Mouse (Mus musculus): Measurements from ENCODE around the gene AU022252. TPM values are rescaled to one million over a fixed set of nuclear protein-coding genes. Genes with fewer than 3 reads are reported as not detected.
A peak's percentile ranks its signal among the peaks of the same experiment; 100 is the strongest.

AU022252 gene
- polyA plus RNA-seq, 1 experiment from 2014 or later, result 34.4 TPM

DNA sequence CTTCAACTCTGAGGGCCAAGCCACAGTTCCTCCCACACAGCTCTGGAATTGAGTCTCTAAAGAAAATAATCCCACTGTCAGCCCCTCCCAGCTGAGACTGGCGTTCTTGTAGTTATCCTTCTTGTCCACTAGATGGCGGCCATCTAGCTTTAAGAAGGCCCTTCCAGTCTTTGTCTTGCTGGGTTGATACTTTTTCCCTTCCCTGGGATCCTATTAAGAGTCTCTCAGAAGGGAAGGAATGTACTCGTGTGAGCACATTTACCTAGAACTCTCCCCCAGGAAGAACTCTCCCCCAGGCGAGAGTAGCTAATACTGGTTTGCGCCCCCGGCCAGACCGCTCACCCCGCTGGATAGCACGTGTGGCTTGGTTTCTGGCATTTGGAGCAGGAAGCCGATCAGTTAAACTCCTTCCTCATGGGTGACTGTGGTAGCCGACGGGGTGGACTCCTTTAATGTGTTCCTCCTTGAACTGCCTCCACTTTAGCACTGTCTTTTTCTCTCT lies 6.7 kb upstream of the AU022252 start:
- Histone ChIP-seq H3K9ac (replicated peaks) (0 out of 2 replicates have a peak overlapping the region, but pooled peaks have one; percentile 28), H3K36me3 (peaks cover 29% of the 10 kb centered on the region), H3K27ac (replicated peaks) (peak overlapping the region; percentile 63), H3K4me3 (no peak overlapping the region), H3K9me3 (no peaks in the 10 kb centered on the region), H3K4me1 (0 out of 2 replicates have a peak, but pooled peaks cover 6% of the 10 kb centered on the region), H3K27me3 (no peaks in the 10 kb centered on the region), H3K4me2 (replicated peaks) (no peak overlapping the region)
- 45% methylated on average over 12 of the region's 12 CpGs for WGBS
- peak; percentile 67 for ATAC-seq (ENCODE audit: low FRiP score, low read depth)

DNA sequence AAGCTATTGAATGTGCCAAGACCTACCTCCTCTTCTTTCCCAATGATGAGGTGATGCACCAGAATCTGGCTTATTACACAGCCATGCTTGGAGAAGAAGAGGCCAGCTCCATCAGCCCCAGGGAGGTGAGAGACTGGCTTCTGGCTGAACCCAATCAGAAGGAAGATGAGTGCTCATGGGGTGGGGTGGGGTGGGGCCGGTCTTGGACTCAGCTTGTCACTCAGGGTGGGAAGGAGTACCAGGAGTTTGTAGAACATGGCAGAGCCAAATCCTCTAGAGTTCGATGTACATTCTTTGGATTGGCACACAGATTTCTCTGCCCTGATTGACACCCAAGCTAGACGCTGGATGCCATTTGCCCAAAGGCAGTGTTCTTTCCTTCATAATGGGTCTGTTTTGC lies 6.1 kb upstream of the AU022252 start:
- H3K27ac ChIP-seq (replicated peaks), result no peak overlapping the region

DNA sequence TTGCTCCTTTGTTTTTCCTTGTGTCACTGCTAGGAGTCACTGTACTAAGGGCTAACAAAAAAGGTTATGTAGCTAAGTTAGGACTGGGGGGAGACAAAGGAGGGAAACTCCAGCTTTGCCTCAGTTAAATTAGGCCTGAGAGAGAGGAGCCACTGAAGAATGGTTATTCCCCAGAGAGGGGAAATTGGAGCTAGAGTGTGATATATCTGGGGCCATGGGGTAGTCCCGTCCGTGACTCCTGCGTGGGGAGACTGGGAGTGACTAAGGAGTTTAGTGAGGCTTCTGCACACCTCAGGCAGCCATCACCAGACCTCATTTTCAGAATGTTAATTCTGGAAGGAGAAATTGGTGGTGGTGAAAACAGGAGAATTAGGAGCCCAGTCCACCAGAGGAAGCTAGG lies 1.8 kb upstream of the AU022252 start:
- 83% methylated on average over 3 of the region's 3 CpGs for WGBS
- Histone ChIP-seq H3K4me1 (peaks cover 17% of the 10 kb centered on the region), H3K4me3 (peak overlapping the region; percentile 81; the same call in 1 of the 2 replicates), H3K36me3 (no peaks in the 10 kb centered on the region), H3K9me3 (no peaks in the 10 kb centered on the region), H3K27me3 (no peaks in the 10 kb centered on the region), H3K27ac (replicated peaks) (no peak overlapping the region), H3K9ac (replicated peaks) (no peak overlapping the region), H3K4me2 (replicated peaks) (peak overlapping the region; percentile 87)
- no peak for ATAC-seq (ENCODE audit: low FRiP score, low read depth)

More for the DNA sequence above, 6.1 kb upstream of the AU022252 start:
- Histone ChIP-seq H3K9me3 (no peaks in the 10 kb centered on the region), H3K36me3 (peaks cover 24% of the 10 kb centered on the region), H3K27me3 (no peaks in the 10 kb centered on the region), H3K4me1 (0 out of 2 replicates have a peak, but pooled peaks cover 10% of the 10 kb centered on the region), H3K4me2 (replicated peaks) (no peak overlapping the region), H3K9ac (replicated peaks) (no peak overlapping the region), H3K4me3 (no peak overlapping the region)
- ATAC-seq (ENCODE audit: low FRiP score, low read depth), result no peak
- WGBS, result 82% methylated on average over 3 of the region's 3 CpGs

DNA sequence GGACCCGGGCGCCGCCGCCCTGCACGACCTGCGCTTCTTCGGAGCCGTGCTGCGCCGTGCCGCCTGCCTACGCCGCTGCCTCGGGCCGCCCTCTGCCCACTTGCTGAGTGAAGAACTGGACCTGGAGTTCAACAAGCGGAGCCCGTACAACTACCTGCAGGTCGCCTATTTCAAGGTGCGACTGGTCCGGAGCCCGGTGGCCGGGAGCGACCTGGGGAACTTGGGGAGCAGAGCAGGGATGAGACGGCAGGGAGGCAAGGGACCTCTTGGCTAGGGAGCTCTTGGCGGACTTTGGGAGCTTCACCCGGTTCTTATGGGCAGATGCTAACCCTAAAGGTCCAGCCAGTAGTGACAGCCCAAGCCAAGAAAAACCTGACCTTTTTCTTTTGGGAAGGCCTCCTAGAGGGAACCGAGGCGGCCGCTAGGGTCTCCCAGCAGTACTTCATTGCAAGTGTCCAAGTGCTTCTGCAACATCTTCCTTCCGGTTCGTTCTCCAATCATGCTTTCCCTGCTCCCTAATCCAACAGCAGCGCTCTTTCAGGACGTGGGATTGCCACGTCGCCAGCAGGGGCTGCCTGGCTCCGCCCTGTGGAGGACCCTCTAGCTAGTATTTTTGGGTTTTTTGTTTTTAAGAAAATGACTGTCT lies 867 bp upstream of the AU022252 start:
- H3K27me3 ChIP-seq, result no peaks in the 10 kb centered on the region
- WGBS, result under 1% methylated on average over 36 of the region's 36 CpGs

DNA sequence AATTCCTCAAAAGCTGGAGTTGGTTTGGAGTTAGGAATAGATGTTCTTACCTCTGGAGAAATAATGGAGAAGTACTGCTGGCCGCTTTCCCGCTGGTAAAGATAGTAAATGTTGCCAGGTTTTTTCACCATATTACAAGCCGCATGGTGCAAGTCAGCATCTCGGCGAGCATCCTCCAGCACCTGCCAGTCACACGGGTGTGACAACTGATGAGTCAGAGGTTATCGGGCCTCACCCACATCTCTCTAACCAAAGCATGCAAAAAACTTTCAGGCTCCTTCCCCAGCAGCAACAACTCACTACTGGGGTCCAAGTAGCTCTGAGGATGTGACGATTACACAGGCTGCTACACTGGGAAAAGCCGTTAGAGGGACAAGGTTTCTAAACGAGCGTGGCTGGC lies 5.8 kb downstream of the AU022252 start:
- H3K36me3 ChIP-seq, result peaks cover 48% of the 10 kb centered on the region
- H3K4me1 ChIP-seq, result peaks cover 5% of the 10 kb centered on the region
- H3K9ac ChIP-seq (replicated peaks), result no peak overlapping the region
- no peak overlapping the region for H3K27ac ChIP-seq (replicated peaks)
- no peaks in the 10 kb centered on the region for H3K27me3 ChIP-seq
- H3K4me3 ChIP-seq, result no peak overlapping the region
- no peak for ATAC-seq (ENCODE audit: low FRiP score, low read depth)
- 94% methylated on average over 11 of the region's 11 CpGs for WGBS
- no peaks in the 10 kb centered on the region for H3K9me3 ChIP-seq
- H3K4me2 ChIP-seq (replicated peaks), result no peak overlapping the region

More for the DNA sequence above, 867 bp upstream of the AU022252 start:
- Histone ChIP-seq H3K4me1 (peaks cover 16% of the 10 kb centered on the region), H3K36me3 (peaks cover 2% of the 10 kb centered on the region), H3K9ac (replicated peaks) (peak overlapping the region; percentile 73), H3K4me3 (peak overlapping the region; percentile 81), H3K27ac (replicated peaks) (peak overlapping the region; percentile 21; the same call in 1 of the 2 replicates), H3K4me2 (replicated peaks) (peak overlapping the region; percentile 87), H3K9me3 (no peaks in the 10 kb centered on the region)
- ATAC-seq (ENCODE audit: low FRiP score, low read depth), result peak; percentile 13; the same call in 1 of the 2 replicates

DNA sequence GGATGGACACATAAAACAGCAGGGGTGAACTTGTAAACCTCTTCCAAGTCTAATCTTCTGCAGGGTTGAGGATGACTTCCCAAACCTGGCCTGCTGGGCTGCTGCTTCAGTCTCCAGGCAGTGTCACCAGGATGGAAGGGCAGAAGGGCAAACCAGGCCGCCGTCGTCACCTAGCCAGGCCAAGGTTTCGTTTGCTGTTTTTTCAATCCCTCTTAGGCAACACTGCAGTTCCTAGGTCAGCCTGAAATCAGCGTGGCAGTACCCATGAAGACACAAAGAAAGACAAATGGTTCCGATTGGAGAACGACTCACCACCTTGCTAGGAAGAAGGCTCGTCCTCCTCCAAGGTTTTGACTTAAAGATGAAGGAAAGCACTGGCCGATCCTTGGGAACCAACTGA lies 6.8 kb downstream of the AU022252 start:
- Histone ChIP-seq H3K36me3 (peaks cover 48% of the 10 kb centered on the region), H3K27ac (replicated peaks) (no peak overlapping the region), H3K27me3 (no peaks in the 10 kb centered on the region), H3K9me3 (no peaks in the 10 kb centered on the region), H3K4me1 (no peaks in the 10 kb centered on the region), H3K4me2 (replicated peaks) (no peak overlapping the region), H3K9ac (replicated peaks) (no peak overlapping the region), H3K4me3 (no peak overlapping the region)
- ATAC-seq (ENCODE audit: low FRiP score, low read depth), result no peak
- 96% methylated on average over 9 of the region's 9 CpGs for WGBS

DNA sequence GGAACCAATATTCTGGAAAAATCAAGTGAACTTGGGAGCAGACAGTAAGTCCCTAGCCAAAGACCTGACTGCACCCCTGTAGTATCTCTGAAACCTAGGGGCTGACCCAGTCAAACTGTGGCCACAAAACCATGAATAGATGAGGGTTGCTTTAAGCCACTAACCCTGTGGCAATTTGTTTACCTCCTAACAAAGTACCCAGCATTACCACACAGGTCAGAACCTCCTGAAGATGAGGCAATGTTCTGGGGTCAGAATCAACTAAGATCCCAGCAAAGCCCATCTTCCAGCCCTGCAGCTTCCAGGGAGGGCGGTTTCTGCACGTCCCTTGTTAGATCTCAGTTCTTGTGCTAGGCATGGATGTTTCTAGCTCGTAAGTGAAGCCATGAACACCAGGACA lies 8.0 kb downstream of the AU022252 start:
- Histone ChIP-seq H3K4me2 (replicated peaks) (no peak overlapping the region), H3K36me3 (peaks cover 48% of the 10 kb centered on the region), H3K4me1 (no peaks in the 10 kb centered on the region), H3K27ac (replicated peaks) (no peak overlapping the region), H3K9me3 (no peaks in the 10 kb centered on the region), H3K27me3 (no peaks in the 10 kb centered on the region), H3K9ac (replicated peaks) (no peak overlapping the region), H3K4me3 (no peak overlapping the region)
- ATAC-seq (ENCODE audit: low FRiP score, low read depth), result no peak
- WGBS, result 94% methylated on average over 3 of the region's 3 CpGs

DNA sequence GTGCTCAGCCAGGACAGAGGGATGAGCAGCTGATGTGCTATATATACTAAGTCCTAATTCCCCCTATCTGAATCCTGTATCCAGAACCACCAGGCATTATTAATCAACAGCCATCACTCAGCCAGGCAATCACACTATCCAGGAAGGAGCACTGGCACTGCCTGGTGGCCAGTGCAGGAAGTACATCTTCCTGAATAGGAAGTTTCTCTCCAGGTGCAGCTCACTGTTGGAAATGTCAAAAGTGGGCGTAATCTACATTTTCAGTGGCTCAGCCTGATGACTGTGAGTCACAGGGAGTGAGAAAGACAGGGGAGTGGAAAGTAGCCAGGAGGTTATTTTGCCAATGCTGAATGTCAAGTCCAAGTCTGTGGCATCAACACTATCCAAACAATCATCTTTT lies 8.8 kb downstream of the AU022252 start:
- Histone ChIP-seq H3K9me3 (no peaks in the 10 kb centered on the region), H3K27ac (replicated peaks) (no peak overlapping the region), H3K27me3 (no peaks in the 10 kb centered on the region), H3K4me2 (replicated peaks) (no peak overlapping the region), H3K9ac (replicated peaks) (no peak overlapping the region), H3K4me3 (no peak overlapping the region), H3K36me3 (peaks cover 48% of the 10 kb centered on the region), H3K4me1 (no peaks in the 10 kb centered on the region)
- peak; percentile 38; the same call in 1 of the 2 replicates for ATAC-seq (ENCODE audit: low FRiP score, low read depth)
- WGBS, result 68% methylated on average over 1 of the region's 1 CpGs

DNA sequence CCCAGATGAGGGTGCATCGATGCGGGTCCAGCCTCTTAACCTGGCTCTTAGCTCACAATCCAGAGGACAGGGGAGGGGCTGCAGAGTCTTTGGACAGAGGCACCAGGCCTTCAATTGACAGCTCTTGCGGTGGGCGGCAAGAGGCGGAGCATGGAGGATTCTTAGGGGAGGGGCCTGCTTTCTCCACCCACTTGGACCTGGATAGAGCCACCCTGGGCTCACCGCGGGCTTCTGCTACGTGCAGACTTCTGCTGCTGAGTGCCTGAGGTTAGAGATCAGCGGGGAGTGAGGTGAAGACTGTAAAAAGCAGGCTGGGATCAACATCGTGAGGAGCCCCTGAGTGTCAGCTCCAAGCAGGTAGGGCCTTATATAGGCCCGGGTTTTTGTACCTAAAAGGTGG lies 14.3 kb downstream of the AU022252 start, which contains the start of gene Tmem269:
Gene Tmem269 (minus strand): TSS at position 49 of the 400 bp plus-strand sequence.
- no peak within 1 kb of the TSS for H3K9ac ChIP-seq (replicated peaks)
- 11% methylated on average over 11 of the region's 11 CpGs for WGBS
- H3K36me3 ChIP-seq, result 0 out of 2 replicates have a peak, but pooled peaks cover 5% of the 10 kb centered on the region
- H3K4me1 ChIP-seq, result peaks cover 6% of the 10 kb centered on the region; the same call in 1 of the 2 replicates
- ATAC-seq (ENCODE audit: low FRiP score, low read depth), result no peak
- H3K9me3 ChIP-seq, result no peaks in the 10 kb centered on the region
- H3K4me2 ChIP-seq (replicated peaks), result no peak within 1 kb of the TSS
- H3K4me3 ChIP-seq, result no peak within 1 kb of the TSS
- no peak within 1 kb of the TSS for H3K27ac ChIP-seq (replicated peaks)
- no peaks in the 10 kb centered on the region for H3K27me3 ChIP-seq

DNA sequence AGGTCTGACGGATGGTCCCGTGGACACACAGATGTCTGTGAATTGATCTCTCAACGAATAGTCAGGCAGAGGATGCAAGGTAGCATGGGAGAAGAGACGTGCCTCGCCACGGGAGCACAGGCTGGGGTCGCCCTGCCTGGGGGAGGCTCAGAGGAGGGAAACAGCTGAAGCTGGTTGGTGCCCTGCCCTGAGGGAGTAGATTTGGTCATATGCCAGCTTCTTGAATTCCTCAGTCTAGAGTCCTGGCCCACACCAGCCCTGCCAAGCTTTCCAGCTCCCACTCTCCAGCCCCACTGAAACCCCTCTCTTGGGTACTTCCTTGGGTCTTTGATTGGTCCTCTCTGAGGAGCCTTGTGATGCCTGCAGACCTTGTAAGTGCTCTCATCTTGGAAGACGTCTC lies 15.8 kb downstream of the AU022252 start:
- Histone ChIP-seq H3K36me3 (no peaks in the 10 kb centered on the region), H3K4me2 (replicated peaks) (no peak overlapping the region), H3K9me3 (no peaks in the 10 kb centered on the region), H3K27me3 (no peaks in the 10 kb centered on the region), H3K27ac (replicated peaks) (no peak overlapping the region), H3K4me3 (no peak overlapping the region), H3K4me1 (peaks cover 6% of the 10 kb centered on the region; the same call in 1 of the 2 replicates), H3K9ac (replicated peaks) (no peak overlapping the region)
- no peak for ATAC-seq (ENCODE audit: low FRiP score, low read depth)
- whole genome bisulfite sequencing, result 89% methylated on average over 8 of the region's 8 CpGs

DNA sequence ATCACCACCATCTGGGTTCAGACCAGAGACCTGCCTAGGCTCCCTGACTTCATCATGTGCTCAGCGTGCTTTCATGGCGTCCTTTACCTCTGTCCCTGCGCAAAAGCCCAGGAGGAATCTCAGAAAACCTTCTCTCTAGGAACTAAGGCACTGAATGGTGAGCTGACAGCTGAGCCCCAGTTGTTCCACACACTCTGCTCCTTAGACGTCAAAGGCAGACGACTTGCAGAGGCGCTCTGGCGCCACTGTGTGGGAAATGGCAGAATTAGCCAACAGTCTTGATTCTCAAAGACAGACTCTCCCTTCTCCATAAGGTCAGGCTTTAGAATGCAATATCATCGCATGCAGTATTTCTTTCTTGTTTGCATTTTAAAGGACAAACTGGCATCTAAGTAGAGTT lies 27.8 kb downstream of the AU022252 start:
- peaks cover 5% of the 10 kb centered on the region; the same call in 1 of the 2 replicates for H3K4me1 ChIP-seq
- H3K27ac ChIP-seq (replicated peaks), result no peak overlapping the region
- WGBS, result 16% methylated on average over 8 of the region's 8 CpGs
- H3K4me2 ChIP-seq (replicated peaks), result no peak overlapping the region
- ATAC-seq (ENCODE audit: low FRiP score, low read depth), result 0 out of 2 replicates have a peak, but pooled peaks have one; percentile 55
- no peaks in the 10 kb centered on the region for H3K27me3 ChIP-seq
- H3K9me3 ChIP-seq, result no peaks in the 10 kb centered on the region
- peaks cover 17% of the 10 kb centered on the region for H3K36me3 ChIP-seq
- H3K9ac ChIP-seq (replicated peaks), result no peak overlapping the region
- no peak overlapping the region for H3K4me3 ChIP-seq

DNA sequence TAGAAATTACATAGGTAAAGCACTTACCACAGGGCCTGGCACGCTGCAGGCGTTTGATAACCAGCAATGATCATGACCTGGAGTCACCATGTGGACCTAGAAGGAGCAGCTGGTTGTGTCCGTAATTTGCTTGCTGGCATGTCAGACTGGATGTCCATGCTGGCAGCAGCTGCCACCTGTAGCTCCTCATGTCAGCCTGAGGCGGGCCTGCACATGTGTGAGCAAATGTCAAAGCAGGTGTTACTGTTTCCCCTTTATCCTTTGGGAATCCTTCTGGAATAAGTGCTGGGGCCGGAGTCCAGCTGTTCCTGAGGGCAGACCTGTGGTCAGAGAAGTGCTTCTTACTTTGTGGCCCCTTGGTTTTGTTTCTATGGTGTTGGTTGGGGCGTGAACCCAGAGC lies 34.4 kb downstream of the AU022252 start:
- no peak overlapping the region for H3K4me3 ChIP-seq
- no peaks in the 10 kb centered on the region for H3K27me3 ChIP-seq
- H3K36me3 ChIP-seq, result peaks cover 17% of the 10 kb centered on the region
- H3K4me1 ChIP-seq, result peaks cover 27% of the 10 kb centered on the region
- H3K27ac ChIP-seq (replicated peaks), result no peak overlapping the region
- no peak overlapping the region for H3K9ac ChIP-seq (replicated peaks)
- no peak overlapping the region for H3K4me2 ChIP-seq (replicated peaks)
- no peaks in the 10 kb centered on the region for H3K9me3 ChIP-seq
- WGBS, result 82% methylated on average over 6 of the region's 6 CpGs
- ATAC-seq (ENCODE audit: low FRiP score, low read depth), result no peak
